Mouse (Mus musculus): ENCODE data around the gene Flrt1.

DNA sequence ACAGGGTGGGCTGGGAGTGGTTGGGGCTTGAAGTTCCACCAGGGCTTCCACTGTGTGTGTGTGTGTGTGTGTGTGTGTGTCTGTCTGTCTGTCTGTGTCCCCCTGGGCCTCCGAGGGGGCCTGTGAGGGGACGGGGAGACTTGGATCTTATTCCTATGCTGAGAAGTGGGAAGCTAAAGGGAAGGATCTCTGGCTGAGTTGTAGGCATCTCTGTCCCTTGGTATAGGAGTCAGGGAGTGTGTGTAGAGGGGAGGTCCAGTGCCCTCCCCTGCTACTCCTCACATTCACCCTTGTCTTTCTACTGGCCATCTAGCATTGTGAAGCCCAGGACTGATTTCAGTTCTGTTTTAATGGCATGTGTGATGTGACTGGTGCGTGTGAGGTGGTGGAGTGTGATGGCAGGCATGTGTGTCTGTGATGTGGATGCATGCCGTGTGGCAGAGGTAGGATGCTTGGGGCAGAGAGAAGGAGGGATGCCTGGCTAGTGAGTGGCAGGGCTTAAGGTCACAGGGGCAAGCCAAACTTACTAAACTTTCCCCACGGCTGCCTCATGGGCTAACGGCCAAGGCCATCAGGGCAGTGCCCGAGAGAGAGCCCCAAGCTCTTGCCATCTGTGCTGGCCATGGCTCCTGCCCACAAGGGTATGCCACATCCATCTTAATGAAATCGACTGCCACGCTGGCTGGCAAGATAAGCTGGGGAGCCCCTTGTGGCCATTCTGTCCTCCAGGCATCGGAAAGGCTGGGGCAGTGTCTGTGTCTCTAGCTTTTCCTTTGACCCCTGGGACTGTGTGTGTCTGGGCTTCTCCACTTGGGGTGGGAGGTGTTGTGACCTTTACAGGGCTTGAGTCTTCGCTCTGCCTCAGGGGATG, 36.6 kb downstream of the Flrt1 start:
- TF ChIP-seq CTCF (IDR thresholded peaks at IDR 0.05; ENCODE audit: borderline replicate concordance, control insufficient read depth, extremely low read depth, insufficient read depth, low read length, poor library complexity) (no peak), POLR2A (IDR thresholded peaks at IDR 0.05; ENCODE audit: control insufficient read depth, extremely low read depth, insufficient read depth, low read length, poor library complexity) (no peak)
